Mouse (Mus musculus) cortical plate, adult 2 months (tissue): ENCODE measurements around the gene Mcur1.

ENCODE experiments used
- CTCF ChIP-seq: fragments of 200-500 bp; IDR thresholded peaks from 2 replicates; pipeline ENCODE4 v1.5.1; 2011; ENCODE audit warnings: mild to moderate bottlenecking, control low read depth, low read length; ENCODE audit not compliant: insufficient read depth; ENCODE audit errors: extremely low read depth
- POLR2A ChIP-seq: fragments of 200-500 bp; IDR thresholded peaks from 2 replicates; pipeline ENCODE4 v1.6.1; 2011; ENCODE audit warnings: mild to moderate bottlenecking, low read length, control low read depth; ENCODE audit not compliant: insufficient read depth; ENCODE audit errors: extremely low read depth

DNA sequence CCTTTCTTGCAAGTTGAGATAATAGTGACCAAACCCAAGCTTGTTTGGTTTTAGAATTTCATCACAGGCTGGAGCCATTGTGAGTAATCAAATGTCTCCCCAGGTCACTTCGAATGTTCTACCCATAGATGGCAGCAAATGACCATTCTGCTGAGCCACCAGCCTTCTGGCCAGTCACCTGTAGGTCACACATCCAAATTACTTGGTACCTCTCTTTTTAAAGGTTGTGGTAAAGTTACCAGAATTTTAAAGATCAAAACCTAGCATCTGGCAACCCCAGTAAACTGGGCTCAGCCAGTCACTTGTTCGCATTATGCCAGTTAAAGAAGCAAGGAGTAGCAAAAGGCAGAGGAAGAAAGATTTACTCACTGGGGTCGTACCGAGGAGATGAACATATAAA lies 35.9 kb upstream of the Mcur1 start:
- no peak for TF ChIP-seq POLR2A
- peak; percentile 96 for TF ChIP-seq CTCF
